Mouse (Mus musculus) olfactory bulb, adult 2 months (tissue): ENCODE data around the gene Tmem123.

ENCODE experiments used
- CTCF ChIP-seq: fragments of 200-500 bp; IDR thresholded peaks from 2 replicates; pipeline ENCODE4 v1.5.1; 2012; ENCODE audit warnings: low read depth, mild to moderate bottlenecking, low read length, moderate library complexity; ENCODE audit not compliant: insufficient read depth
- POLR2A ChIP-seq: fragments of 200-500 bp; IDR thresholded peaks from 2 replicates; pipeline ENCODE4 v1.6.1; 2012; ENCODE audit warnings: mild to moderate bottlenecking, low read depth, low read length, moderate library complexity; ENCODE audit not compliant: insufficient read depth

- no peak for TF ChIP-seq POLR2A
- TF ChIP-seq CTCF: no peak
Observed at GRCm38 (mm10) chr9:7742696-7743095, 21.1 kb upstream of the Tmem123 start.
